Mouse (Mus musculus) hindbrain, embryonic 15.5 days (tissue): ENCODE measurements around the gene Gm21149. TPM values are rescaled to one million over a fixed set of nuclear protein-coding genes. Genes with fewer than 3 reads are reported as not detected.
A peak's percentile ranks its signal among the peaks of the same experiment; 100 is the strongest.
"Not testable (repeated sequence)": the region's sequence is repeated elsewhere in the genome, so short reads cannot be mapped to it uniquely, and the experiment has no call there.

ENCODE experiments used
- ATAC-seq: fragments of 200-750 bp; cut with Nextera tagmentation; 2 replicates; pipeline ENCODE4 v1.8.0; 2017; ENCODE audit warnings: low read depth, moderate number of reproducible peaks, moderate TSS enrichment; ENCODE audit not compliant: low FRiP score
- H3K27ac ChIP-seq: fragments of 300-500 bp; sonication (generic); replicated peaks from 2 replicates; pipeline ENCODE4 v1.5.1; 2015; ENCODE audit warnings: mild to moderate bottlenecking, inconsistent platforms
- H3K27me3 ChIP-seq: fragments of 300-500 bp; sonication (generic); 2 replicates; pipeline ENCODE4 v1.6.1; 2015; ENCODE audit warnings: control low read depth, inconsistent platforms
- H3K36me3 ChIP-seq: fragments of 300-500 bp; sonication (generic); 2 replicates; pipeline ENCODE4 v1.6.1; 2015; ENCODE audit warnings: control low read depth, inconsistent platforms
- H3K4me1 ChIP-seq: fragments of 300-500 bp; sonication (generic); replicated peaks from 2 replicates; pipeline ENCODE4 v1.6.1; 2015; ENCODE audit warnings: control low read depth, inconsistent platforms
- H3K4me2 ChIP-seq: fragments of 300-500 bp; sonication (generic); 2 replicates; pipeline ENCODE4 v1.6.1; 2015; ENCODE audit warnings: moderate library complexity, mild to moderate bottlenecking, inconsistent platforms
- H3K4me3 ChIP-seq: fragments of 300-500 bp; sonication (generic); 2 replicates; pipeline ENCODE4 v1.5.1; 2015; ENCODE audit warnings: mild to moderate bottlenecking, inconsistent platforms
- H3K9ac ChIP-seq: fragments of 300-500 bp; sonication (generic); 2 replicates; pipeline ENCODE4 v1.6.1; 2015; ENCODE audit warnings: inconsistent platforms
- H3K9me3 ChIP-seq: fragments of 300-500 bp; sonication (generic); 2 replicates; pipeline ENCODE4 v1.6.1; 2016; ENCODE audit warnings: control low read depth, inconsistent platforms
- WGBS: fragments of 180-500 bp; shearing (Covaris S2); methylation state at CpG from one replicate; pipeline ENCODE4 v1.1.7; 2015; 5-methylcytosine and 5-hydroxymethylcytosine counted together
- polyA plus RNA-seq: library from polyadenylated mRNA; unstranded; fragments of >200 nt; fragmentation: Nextera tagmentation; extraction: Ambion mirVana; gene quantifications from 2 replicates; pipeline ENCODE4 v1.2.1, GENCODE M21; 2015

The Gm21149 gene
- polyA plus RNA-seq, 1 experiment from 2014 or later, result not detected

DNA sequence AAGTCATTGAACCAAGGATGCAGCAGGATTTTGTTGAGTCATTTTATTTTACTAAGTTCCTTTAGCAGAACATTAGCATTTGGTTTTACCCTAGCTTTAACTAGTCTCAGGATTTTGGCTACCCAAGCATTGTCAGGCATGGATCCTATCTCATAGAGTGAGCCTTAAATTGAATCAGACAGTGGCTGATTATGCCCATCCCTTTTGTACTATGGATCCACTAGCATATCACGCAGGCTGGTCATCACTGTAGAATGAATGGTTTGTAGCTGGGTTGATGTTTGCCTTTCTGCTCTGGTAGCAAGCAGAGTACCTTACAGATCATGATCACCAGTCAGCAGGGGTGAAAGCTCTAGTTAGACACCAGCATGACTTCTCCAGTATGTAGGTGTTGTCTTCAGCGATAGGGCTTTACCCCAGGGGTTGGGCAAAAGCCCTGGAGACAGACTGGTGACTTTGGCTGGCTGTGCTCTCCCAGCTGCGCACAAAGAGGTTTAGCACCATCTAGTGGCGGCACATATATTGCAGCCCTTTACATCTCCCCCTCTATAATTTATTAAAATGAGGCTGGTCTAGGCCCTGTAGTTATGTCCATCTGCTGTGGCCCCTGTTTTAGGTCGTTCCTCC lies 22.6 kb upstream of the Gm21149 start:
- H3K4me2 ChIP-seq, H3K27ac ChIP-seq, H3K27me3 ChIP-seq, H3K4me1 ChIP-seq, H3K4me3 ChIP-seq, H3K9ac ChIP-seq, H3K36me3 ChIP-seq: not testable (repeated sequence)
- peak; percentile 78; the same call in 1 of the 2 replicates for ATAC-seq
- peaks cover 23% of the 10 kb centered on the region for H3K9me3 ChIP-seq
- WGBS, result 35% methylated on average over 5 of the region's 5 CpGs

DNA sequence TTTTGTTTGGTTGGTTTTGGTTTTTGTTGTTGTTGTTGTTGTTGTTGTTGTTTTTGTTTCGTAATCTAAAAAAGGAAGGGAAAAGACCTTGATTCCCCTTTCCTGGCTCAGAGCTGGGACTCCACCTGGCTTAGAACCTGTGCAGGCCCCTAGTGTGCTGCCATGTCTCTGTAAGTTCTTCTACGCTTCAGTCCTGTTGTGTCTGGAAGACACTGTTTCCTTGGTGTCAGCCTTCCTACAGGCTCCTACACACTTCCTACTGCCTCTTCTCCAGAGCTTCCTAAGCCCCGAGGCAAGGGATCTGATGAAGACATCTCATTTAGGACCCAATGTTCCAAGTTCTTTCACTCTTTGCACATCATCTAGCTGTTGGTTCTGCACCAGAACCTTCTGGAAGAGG lies 22.0 kb upstream of the Gm21149 start:
- not testable (repeated sequence) for H3K4me3 ChIP-seq, H3K27ac ChIP-seq, H3K4me1 ChIP-seq, H3K36me3 ChIP-seq, H3K4me2 ChIP-seq, H3K9ac ChIP-seq, ATAC-seq, H3K27me3 ChIP-seq
- 72% methylated on average over 3 of the region's 3 CpGs for WGBS
- H3K9me3 ChIP-seq, result peaks cover 24% of the 10 kb centered on the region

DNA sequence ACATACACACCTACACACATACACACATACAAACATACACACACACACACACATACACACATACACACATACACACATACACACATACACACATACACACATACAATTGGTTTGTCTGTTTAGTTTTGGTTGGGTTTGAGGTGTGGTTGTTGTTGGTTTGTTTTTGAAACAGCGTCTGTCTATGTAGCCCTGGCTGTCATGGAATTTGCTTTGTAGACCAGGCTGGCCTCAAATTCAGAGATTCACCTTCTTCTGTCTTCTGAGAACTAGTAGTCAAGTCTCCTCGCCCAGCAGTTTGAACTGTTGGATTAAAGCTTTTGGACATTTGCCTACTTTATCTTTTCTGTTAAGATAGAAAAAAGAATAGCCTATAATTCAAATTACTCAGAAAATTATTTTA lies 14.6 kb upstream of the Gm21149 start:
- ATAC-seq, result not testable (repeated sequence)

DNA sequence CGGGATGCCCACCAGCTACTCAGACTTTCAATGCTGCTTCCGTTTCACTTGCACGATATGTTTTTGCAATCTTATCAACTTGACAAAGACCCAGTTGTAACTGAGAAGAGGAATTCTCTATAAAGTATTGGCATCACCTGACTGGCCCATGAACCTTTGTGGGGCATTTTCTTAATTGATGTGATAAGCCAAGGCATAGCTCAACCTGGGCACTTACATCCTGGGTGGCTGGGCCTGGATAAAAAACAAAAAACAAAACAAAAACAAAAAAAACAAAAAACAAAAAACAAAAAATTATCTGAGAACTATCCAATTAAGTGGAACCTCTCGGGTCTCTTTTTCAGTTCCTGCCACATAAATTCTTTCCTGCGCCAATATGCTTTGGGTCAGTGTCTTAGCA lies 12.4 kb upstream of the Gm21149 start:
- Histone ChIP-seq H3K27ac (no peak overlapping the region), H3K4me1 (no peaks in the 10 kb centered on the region), H3K9me3 (peaks cover 14% of the 10 kb centered on the region; the same call in 1 of the 2 replicates), H3K27me3 (no peaks in the 10 kb centered on the region), H3K36me3 (no peaks in the 10 kb centered on the region), H3K9ac (no peak overlapping the region), H3K4me3 (no peak overlapping the region), H3K4me2 (no peak overlapping the region)
- ATAC-seq, result no peak
- WGBS, result 88% methylated on average over 5 of the region's 5 CpGs

More for the DNA sequence above, 14.6 kb upstream of the Gm21149 start:
- WGBS, result 62% methylated on average over 2 of the region's 2 CpGs
- H3K27ac ChIP-seq, H3K27me3 ChIP-seq, H3K9ac ChIP-seq, H3K4me2 ChIP-seq, H3K4me1 ChIP-seq, H3K36me3 ChIP-seq, H3K4me3 ChIP-seq: not testable (repeated sequence)
- H3K9me3 ChIP-seq, result peaks cover 14% of the 10 kb centered on the region; the same call in 1 of the 2 replicates

DNA sequence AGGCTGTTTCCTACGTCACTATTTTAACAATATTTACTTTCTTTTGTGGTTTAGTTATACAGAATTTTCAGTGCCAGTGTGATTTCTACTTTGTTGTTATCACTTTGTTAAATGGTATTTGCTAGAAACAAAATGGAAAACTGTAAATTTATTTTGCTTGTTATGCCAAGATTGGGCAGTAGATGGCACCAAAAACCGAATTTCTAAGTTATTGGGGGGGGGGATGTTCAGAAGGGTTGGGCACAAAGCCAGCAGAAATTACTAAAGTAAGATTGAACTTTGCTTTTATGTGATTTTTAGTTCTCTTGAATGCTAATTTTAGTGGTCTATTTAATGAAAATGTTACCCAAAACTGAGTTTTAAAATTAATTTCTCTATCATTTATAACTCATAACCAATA lies 8.3 kb upstream of the Gm21149 start:
- 26% methylated on average over 2 of the region's 2 CpGs for WGBS
- not testable (repeated sequence) for H3K4me2 ChIP-seq, H3K27me3 ChIP-seq, H3K9ac ChIP-seq, H3K4me3 ChIP-seq, H3K36me3 ChIP-seq, ATAC-seq, H3K4me1 ChIP-seq, H3K27ac ChIP-seq
- peaks cover 17% of the 10 kb centered on the region for H3K9me3 ChIP-seq

DNA sequence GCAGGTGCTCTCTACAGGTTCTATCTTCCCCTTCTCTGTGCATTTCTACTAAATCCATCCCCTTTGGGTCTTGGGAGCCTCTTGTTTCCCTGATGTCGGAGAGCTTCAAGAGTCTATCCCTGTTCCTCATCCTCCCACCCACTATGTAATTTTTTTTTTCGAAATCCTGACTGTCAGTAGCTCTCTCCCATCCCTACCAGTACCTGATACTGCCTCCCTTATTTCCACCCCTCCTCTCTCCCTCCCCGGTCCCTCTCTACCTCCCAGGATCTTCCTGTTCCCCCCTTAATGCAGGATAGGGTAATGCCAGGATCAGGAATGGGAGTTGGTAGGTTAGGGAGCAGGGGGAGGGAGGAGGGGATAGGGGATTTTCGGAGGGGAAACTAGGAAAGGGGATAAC lies 7.3 kb upstream of the Gm21149 start:
- not testable (repeated sequence) for ATAC-seq, H3K27ac ChIP-seq, H3K27me3 ChIP-seq, H3K9ac ChIP-seq, H3K36me3 ChIP-seq, H3K4me3 ChIP-seq, H3K4me1 ChIP-seq, H3K4me2 ChIP-seq
- peaks cover 17% of the 10 kb centered on the region for H3K9me3 ChIP-seq
- 64% methylated on average over 4 of the region's 4 CpGs for WGBS

DNA sequence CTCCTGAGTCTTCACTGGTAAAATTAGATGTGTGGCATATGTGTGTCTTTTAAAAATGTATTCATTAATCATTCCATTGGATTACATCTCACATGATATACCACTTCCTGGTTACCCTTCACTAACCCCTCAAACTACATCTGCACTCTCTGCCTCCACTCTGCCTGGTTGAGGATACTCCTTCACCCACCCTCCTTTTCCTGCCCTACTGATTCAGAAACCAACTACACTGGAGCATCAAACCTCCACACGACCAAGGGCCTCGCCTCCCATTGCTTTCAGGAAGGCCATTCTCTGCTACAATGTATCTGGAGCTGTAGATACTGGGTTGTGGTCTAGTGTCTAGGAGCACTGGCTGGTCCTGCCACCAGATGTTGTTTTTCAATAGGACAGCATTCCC lies 6.5 kb upstream of the Gm21149 start:
- not testable (repeated sequence) for H3K4me3 ChIP-seq, H3K27ac ChIP-seq, H3K4me2 ChIP-seq, H3K36me3 ChIP-seq, H3K27me3 ChIP-seq, H3K9ac ChIP-seq, ATAC-seq, H3K4me1 ChIP-seq
- H3K9me3 ChIP-seq, result peaks cover 21% of the 10 kb centered on the region
- 60% methylated on average over 2 of the region's 2 CpGs for WGBS

DNA sequence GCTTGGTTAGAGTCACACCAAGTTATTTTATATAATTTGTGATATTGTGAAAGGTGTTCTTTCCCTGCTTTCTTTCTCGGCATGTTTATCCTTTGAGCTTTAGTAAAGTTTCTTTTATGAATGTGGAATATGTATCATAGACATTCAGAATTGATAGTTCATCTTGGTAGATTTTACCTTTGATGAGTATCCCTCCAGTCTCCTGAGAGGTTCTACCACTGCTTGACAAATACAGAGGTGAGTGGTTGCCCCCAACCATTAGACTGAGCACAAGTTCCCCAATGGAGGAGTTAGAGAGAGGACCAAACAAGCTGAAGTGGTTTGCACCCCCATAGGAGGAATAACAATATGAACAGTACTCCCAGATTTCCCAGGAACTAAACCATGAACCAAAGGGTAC lies 6.2 kb downstream of the Gm21149 start:
- not testable (repeated sequence) for H3K9ac ChIP-seq, H3K36me3 ChIP-seq, H3K27ac ChIP-seq, ATAC-seq, H3K4me2 ChIP-seq, H3K4me1 ChIP-seq, H3K27me3 ChIP-seq, H3K4me3 ChIP-seq
- 82% methylated on average over 1 of the region's 1 CpGs for WGBS
- peaks cover 22% of the 10 kb centered on the region for H3K9me3 ChIP-seq

DNA sequence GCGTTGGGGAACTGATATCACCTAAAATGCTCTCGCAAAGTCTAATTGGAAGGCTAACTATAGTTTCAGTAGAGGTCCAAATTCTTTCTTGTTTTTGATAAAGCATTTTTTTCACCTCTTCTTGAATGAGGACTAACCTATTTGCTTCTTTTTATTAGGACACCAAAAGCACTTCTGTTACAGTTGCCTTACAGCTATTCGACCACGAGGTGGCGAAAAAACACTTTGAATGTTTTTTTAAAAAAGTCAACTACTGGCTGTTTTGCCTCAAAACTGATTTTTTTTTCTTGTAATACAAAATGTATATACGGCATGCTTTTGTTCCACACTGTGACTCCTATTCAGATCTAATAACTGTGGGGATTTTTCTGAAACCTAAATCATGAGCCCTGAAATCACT lies 8.6 kb downstream of the Gm21149 start:
- not testable (repeated sequence) for ATAC-seq, H3K4me2 ChIP-seq, H3K36me3 ChIP-seq, H3K4me3 ChIP-seq, H3K4me1 ChIP-seq, H3K27ac ChIP-seq, H3K27me3 ChIP-seq, H3K9ac ChIP-seq
- H3K9me3 ChIP-seq, result peaks cover 30% of the 10 kb centered on the region
- 59% methylated on average over 6 of the region's 6 CpGs for WGBS

DNA sequence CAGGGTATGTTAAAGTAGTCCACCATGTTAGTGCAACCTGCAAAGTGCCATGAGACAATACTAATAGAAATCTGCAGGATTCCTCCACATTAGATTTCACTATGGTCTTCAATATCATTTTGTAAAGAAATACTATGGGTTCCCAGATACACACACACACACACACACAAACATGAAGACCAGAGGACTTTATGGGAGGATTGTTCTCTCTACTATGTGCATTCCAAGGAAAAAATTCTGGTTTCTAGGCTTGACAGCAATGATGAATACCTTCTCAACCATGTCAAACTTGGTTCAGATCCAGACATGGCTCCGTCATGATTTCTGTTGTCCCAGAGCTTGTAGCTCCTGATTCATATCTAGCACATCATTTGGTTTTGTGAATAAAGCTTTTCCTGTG lies 10.1 kb downstream of the Gm21149 start:
- 60% methylated on average over 1 of the region's 1 CpGs for WGBS
- H3K27me3 ChIP-seq, H3K9ac ChIP-seq, H3K4me2 ChIP-seq, H3K36me3 ChIP-seq, H3K27ac ChIP-seq, H3K4me3 ChIP-seq, H3K4me1 ChIP-seq, ATAC-seq: not testable (repeated sequence)
- H3K9me3 ChIP-seq, result peaks cover 35% of the 10 kb centered on the region

DNA sequence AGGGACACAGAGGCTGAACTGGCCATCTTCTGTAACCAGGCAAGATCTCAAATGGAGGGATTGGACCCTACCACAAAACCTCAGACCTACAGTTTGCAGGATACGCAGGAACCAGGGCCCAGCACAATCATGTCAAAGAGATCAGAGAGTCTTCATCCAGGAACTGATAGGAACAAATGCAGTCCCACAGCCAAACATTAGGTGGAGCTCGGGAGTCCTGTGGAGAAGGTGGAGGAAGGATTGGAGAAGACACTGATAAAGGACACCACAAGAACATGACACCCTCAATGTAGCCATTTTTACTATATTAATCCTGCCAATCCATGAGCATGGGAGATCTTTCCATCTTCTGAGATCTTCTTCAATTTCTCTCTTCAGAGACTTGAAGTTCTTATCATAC lies 12.8 kb downstream of the Gm21149 start:
- H3K27me3 ChIP-seq, ATAC-seq, H3K4me3 ChIP-seq, H3K4me1 ChIP-seq, H3K4me2 ChIP-seq, H3K36me3 ChIP-seq, H3K9ac ChIP-seq, H3K27ac ChIP-seq: not testable (repeated sequence)
- WGBS, result 53% methylated on average over 2 of the region's 2 CpGs
- peaks cover 44% of the 10 kb centered on the region for H3K9me3 ChIP-seq

DNA sequence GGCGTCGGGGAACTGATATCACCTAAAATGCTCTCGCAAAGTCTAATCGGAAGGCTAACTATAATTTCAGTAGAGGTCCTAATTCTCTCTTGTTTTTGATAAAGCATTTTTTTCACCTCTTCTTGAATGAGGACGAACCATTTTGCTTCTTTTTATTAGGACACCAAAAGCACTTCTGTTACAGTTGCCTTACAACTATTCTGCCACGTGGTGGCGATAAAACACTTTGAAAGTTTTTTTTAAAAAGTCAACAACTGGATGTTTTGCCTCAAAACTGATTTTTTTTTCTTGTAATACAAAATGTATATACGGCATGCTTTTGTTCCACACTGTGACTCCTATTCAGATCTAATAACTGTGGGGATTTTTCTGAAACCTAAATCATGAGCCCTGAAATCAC lies 14.7 kb downstream of the Gm21149 start:
- 62% methylated on average over 8 of the region's 8 CpGs for WGBS
- H3K4me2 ChIP-seq, H3K27ac ChIP-seq, H3K36me3 ChIP-seq, ATAC-seq, H3K4me1 ChIP-seq, H3K27me3 ChIP-seq, H3K9ac ChIP-seq, H3K4me3 ChIP-seq: not testable (repeated sequence)
- peaks cover 41% of the 10 kb centered on the region for H3K9me3 ChIP-seq

DNA sequence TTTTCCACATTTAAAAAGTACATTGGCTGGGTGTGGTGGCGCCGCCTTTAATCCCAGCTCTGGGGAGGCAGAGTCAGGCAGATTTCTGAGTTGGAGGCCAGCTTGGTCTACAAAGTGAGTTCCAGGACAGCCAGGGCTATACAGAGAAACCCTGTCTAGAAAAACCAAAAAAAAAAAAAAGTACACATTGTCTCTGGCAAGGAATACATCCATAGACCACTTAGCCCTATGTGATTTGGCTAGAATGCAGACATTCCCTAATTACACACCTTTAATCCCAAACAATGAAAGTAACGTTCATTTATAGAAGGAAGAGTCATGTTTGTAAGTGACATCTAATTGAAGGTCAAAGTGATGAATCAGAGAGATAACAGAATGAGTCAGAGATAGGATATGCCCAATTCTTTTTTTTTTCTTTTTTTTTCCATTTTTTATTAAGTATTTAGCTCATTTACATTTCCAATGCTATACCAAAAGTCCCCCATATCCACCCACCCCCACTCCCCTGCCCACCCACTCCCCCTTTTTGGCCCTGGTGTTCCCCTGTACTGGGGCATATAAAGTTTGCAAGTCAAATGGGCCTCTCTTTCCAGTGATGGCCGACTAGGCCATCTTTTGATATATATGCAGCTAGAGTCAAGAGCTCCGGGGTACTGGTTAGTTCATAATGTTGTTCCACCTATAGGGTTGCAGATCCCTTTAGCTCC lies 18.3 kb downstream of the Gm21149 start:
- H3K4me1 ChIP-seq, H3K27ac ChIP-seq, ATAC-seq, H3K4me3 ChIP-seq, H3K4me2 ChIP-seq, H3K9ac ChIP-seq, H3K27me3 ChIP-seq, H3K36me3 ChIP-seq: not testable (repeated sequence)
- WGBS, result 83% methylated on average over 3 of the region's 5 CpGs
- peaks cover 27% of the 10 kb centered on the region for H3K9me3 ChIP-seq
